Mouse (Mus musculus): ENCODE data around the gene Maged2. TPM values are rescaled to one million over a fixed set of nuclear protein-coding genes. Genes with fewer than 3 reads are reported as not detected.
"Not testable (repeated sequence)": the region's sequence is repeated elsewhere in the genome, so short reads cannot be mapped to it uniquely, and the experiment has no call there.

The Maged2 gene
- polyA plus RNA-seq, 2 experiments, result 477 to 973 TPM

DNA sequence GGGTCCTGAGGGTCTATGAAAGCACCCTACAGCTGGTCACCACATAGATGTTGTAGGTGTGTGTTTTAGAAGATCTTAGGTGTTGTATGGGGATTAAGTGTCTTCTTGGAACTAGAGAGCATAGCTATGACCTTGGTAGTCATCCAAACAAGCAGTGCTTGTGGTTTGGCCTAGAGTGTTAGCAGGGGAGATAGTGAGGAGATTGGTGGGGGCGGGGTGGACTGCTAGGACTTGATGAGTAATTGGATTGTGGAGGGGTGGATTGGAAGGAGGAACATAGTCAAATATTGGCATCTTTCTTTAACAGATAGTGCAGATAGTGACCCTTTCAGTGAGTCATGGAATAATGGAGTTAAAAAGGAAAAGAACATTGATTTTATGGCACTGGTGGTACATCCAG, 1.5 kb upstream of the Maged2 start:
- Histone ChIP-seq H3K4me3 (replicated peaks; ENCODE audit: low read length) (no peak overlapping the region), H3K9me3 (ENCODE audit: control insufficient read depth, low read length) (no peaks in the 10 kb centered on the region), H3K4me1 (ENCODE audit: control insufficient read depth, insufficient read depth, low read length) (no peaks in the 10 kb centered on the region), H3K36me3 (ENCODE audit: control insufficient read depth, insufficient read depth, low read length) (peaks cover 17% of the 10 kb centered on the region), H3K4me2 (replicated peaks; ENCODE audit: low read depth, low read length, severe bottlenecking) (no peak overlapping the region), H3K9ac (ENCODE audit: low read depth, low read length, severe bottlenecking) (no peak overlapping the region), H3K27ac (replicated peaks; ENCODE audit: low read depth, low read length) (no peak overlapping the region), H3K27me3 (ENCODE audit: control insufficient read depth, insufficient read depth, low read length) (no peaks in the 10 kb centered on the region)
- WGBS, result 71% methylated on average over 1 of the region's 1 CpGs
- DNase-seq (ENCODE audit: low spot score), result no peak
- TF ChIP-seq POLR2A (IDR thresholded peaks at IDR 0.05; ENCODE audit: borderline replicate concordance, extremely low read depth, insufficient read depth, insufficient read length), result no peak
- ATAC-seq (ENCODE audit: low FRiP score, low read depth), result no peak

GRCm38 (mm10) chrX:150813464-150814138, 544 bp downstream of the Maged2 start:
- Histone ChIP-seq H3K36me3 (ENCODE audit: control insufficient read depth, insufficient read depth, low read length) (peaks cover 31% of the 10 kb centered on the region), H3K4me3 (replicated peaks; ENCODE audit: low read length) (peak overlapping the region; percentile 51), H3K9ac (ENCODE audit: low read depth, low read length, severe bottlenecking) (peak overlapping the region; percentile 64), H3K4me1 (ENCODE audit: control insufficient read depth, insufficient read depth, low read length) (no peaks in the 10 kb centered on the region), H3K27ac (replicated peaks; ENCODE audit: low read depth, low read length) (peak overlapping the region; percentile 88), H3K9me3 (ENCODE audit: control insufficient read depth, low read length) (no peaks in the 10 kb centered on the region), H3K27me3 (ENCODE audit: control insufficient read depth, insufficient read depth, low read length) (no peaks in the 10 kb centered on the region), H3K4me2 (replicated peaks; ENCODE audit: low read depth, low read length, severe bottlenecking) (peak overlapping the region; percentile 53)
- TF ChIP-seq POLR2A (IDR thresholded peaks at IDR 0.05; ENCODE audit: borderline replicate concordance, extremely low read depth, insufficient read depth, insufficient read length), result no peak
- ATAC-seq (ENCODE audit: low FRiP score, low read depth) (peak; percentile 57), DNase-seq (ENCODE audit: low spot score) (no peak)
- 20% methylated on average over 16 of the region's 16 CpGs for WGBS

DNA sequence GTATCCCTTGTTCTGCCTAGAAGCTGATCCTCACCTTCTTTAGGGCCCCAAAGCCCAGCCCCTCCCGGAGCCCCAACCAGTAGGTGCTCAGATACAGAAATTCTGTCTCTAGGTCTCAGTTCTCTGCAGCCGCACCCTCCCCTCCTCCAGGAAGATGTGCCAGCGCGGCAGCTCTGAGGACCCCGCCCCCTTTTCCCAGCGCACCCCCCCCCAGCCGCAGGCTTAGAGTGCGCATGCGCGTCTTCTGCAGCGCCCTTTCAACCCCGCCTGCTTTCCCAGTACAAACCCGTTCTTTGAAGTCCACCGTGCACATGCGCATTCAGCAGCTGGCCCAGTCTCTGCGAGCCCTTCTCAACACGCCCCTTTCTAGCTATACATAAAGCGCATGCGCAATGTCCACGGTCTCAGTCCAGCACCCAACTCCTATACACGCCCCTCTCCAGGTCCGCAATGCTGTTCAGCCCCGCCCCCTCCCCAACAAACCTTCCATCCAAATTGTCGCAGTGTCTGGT, 1.3 kb downstream of the Maged2 start:
- no peaks in the 10 kb centered on the region for H3K27me3 ChIP-seq (ENCODE audit: control insufficient read depth, insufficient read depth, low read length)
- 9% methylated on average over 21 of the region's 24 CpGs for WGBS
- peak overlapping the region; percentile 55 for H3K9ac ChIP-seq (ENCODE audit: low read depth, low read length, severe bottlenecking)

GRCm38 (mm10) chrX:150800987-150801386, 13.2 kb downstream of the Maged2 start:
- H3K27me3 ChIP-seq (ENCODE audit: control insufficient read depth, insufficient read depth, low read length); H3K4me2 ChIP-seq (replicated peaks; ENCODE audit: low read depth, low read length, severe bottlenecking); H3K36me3 ChIP-seq (ENCODE audit: control insufficient read depth, insufficient read depth, low read length); ATAC-seq (ENCODE audit: low FRiP score, low read depth); H3K4me1 ChIP-seq (ENCODE audit: control insufficient read depth, insufficient read depth, low read length); H3K4me3 ChIP-seq (replicated peaks; ENCODE audit: low read length); H3K9ac ChIP-seq (ENCODE audit: low read depth, low read length, severe bottlenecking); H3K9me3 ChIP-seq (ENCODE audit: control insufficient read depth, low read length); H3K27ac ChIP-seq (replicated peaks; ENCODE audit: low read depth, low read length); DNase-seq (ENCODE audit: low spot score): not testable (repeated sequence)
- 100% methylated on average over 1 of the region's 4 CpGs for WGBS

More for the DNA sequence above, 1.3 kb downstream of the Maged2 start:
- DNase-seq (ENCODE audit: low spot score), result peak; percentile 97
- ATAC-seq (ENCODE audit: low FRiP score, low read depth), result peak; percentile 95
- Histone ChIP-seq H3K4me1 (ENCODE audit: control insufficient read depth, insufficient read depth, low read length) (no peaks in the 10 kb centered on the region), H3K36me3 (ENCODE audit: control insufficient read depth, insufficient read depth, low read length) (peaks cover 39% of the 10 kb centered on the region), H3K4me2 (replicated peaks; ENCODE audit: low read depth, low read length, severe bottlenecking) (peak overlapping the region; percentile 53), H3K27ac (replicated peaks; ENCODE audit: low read depth, low read length) (0 out of 2 replicates have a peak overlapping the region, but pooled peaks have one; percentile 26), H3K4me3 (replicated peaks; ENCODE audit: low read length) (peak overlapping the region; percentile 51), H3K9me3 (ENCODE audit: control insufficient read depth, low read length) (no peaks in the 10 kb centered on the region)
- no peak for TF ChIP-seq POLR2A (IDR thresholded peaks at IDR 0.05; ENCODE audit: borderline replicate concordance, extremely low read depth, insufficient read depth, insufficient read length)

DNA sequence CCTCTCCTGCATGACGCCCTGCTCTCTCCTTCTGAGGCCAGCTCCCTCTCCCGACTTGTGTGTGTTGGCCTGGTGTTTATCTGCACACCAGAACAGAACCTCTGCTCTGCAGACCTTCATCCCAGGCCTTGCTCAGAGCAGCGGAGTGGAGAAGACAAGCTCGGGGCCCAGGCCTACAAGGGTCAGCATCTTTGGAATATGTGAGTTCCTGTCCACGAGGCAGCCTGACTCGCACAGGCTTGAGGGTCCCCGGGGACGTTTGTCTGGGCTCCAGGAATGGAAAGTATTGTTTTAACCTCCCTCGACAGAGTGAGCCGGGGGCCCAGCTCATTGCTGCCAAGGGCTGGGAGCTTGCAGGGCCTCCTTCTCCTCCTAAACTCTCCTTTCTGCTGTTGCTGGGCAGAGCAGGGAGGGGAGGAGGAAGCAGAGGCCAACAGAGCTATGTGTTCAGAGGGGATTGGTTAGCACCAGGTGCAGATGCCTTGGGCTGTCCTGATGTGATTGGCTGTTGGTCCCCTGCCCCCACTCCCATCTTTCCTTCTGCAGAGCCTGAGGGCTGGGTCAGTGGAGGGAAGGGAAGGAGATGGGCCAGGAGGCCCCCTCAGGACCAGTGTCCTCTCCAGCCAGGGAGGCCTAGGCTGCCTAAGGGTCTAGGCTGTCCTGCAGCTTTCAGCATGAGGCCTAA, 15.5 kb downstream of the Maged2 start:
- not testable (repeated sequence) for H3K4me2 ChIP-seq (replicated peaks; ENCODE audit: low read depth, low read length, severe bottlenecking); H3K9ac ChIP-seq (ENCODE audit: low read depth, low read length, severe bottlenecking); H3K4me3 ChIP-seq (replicated peaks; ENCODE audit: low read length); DNase-seq (ENCODE audit: low spot score); H3K36me3 ChIP-seq (ENCODE audit: control insufficient read depth, insufficient read depth, low read length); H3K9me3 ChIP-seq (ENCODE audit: control insufficient read depth, low read length); H3K27me3 ChIP-seq (ENCODE audit: control insufficient read depth, insufficient read depth, low read length); H3K4me1 ChIP-seq (ENCODE audit: control insufficient read depth, insufficient read depth, low read length)
- ATAC-seq (ENCODE audit: low FRiP score, low read depth), result peak; percentile 98
- H3K27ac ChIP-seq (replicated peaks; ENCODE audit: low read depth, low read length), result peak overlapping the region; percentile 55; the same call in 1 of the 2 replicates
- 55% methylated on average over 3 of the region's 10 CpGs for WGBS

Other genes with a start within 250 kb of the Maged2 start
- 7.4 and 7.7 TPM in 2 replicates for gene Pfkfb1, start 226.1 kb downstream of the Maged2 start, polyA plus RNA-seq (2012; rRNA removed)
- gene Pfkfb1, start 226.1 kb downstream of the Maged2 start, polyA plus RNA-seq (2014; fragmentation: Nextera tagmentation; extraction: Ambion mirVana), result 4.5 and 5.5 TPM in 2 replicates
- gene Apex2, start 224.5 kb downstream of the Maged2 start, polyA plus RNA-seq (2012; rRNA removed), result 25.5 and 27.9 TPM in 2 replicates
- gene Apex2, start 224.5 kb downstream of the Maged2 start, polyA plus RNA-seq (2014; fragmentation: Nextera tagmentation; extraction: Ambion mirVana), result 17.8 and 20.4 TPM in 2 replicates
- 53.9 and 71.4 TPM in 2 replicates for gene Tro, start 156.8 kb downstream of the Maged2 start, polyA plus RNA-seq (2012; rRNA removed)
- 36.8 and 37.5 TPM in 2 replicates for gene Tro, start 156.8 kb downstream of the Maged2 start, polyA plus RNA-seq (2014; fragmentation: Nextera tagmentation; extraction: Ambion mirVana)
- gene Gnl3l, start 203.0 kb upstream of the Maged2 start, polyA plus RNA-seq (2012; rRNA removed), result 17.2 and 17.6 TPM in 2 replicates
- 20.6 and 21.0 TPM in 2 replicates for gene Gnl3l, start 203.0 kb upstream of the Maged2 start, polyA plus RNA-seq (2014; fragmentation: Nextera tagmentation; extraction: Ambion mirVana)
- gene Fgd1, start 231.8 kb upstream of the Maged2 start, polyA plus RNA-seq (2012; rRNA removed), result 42.8 and 49.9 TPM in 2 replicates
- gene Fgd1, start 231.8 kb upstream of the Maged2 start, polyA plus RNA-seq (2014; fragmentation: Nextera tagmentation; extraction: Ambion mirVana), result 15.7 and 18.6 TPM in 2 replicates